Mouse (Mus musculus): ENCODE data around the gene Ppp1r12b.

GRCm38 (mm10) chr1:134872678-134873077 is 83.1 kb downstream of the Ppp1r12b start:
- TF ChIP-seq CHD2 (IDR thresholded peaks at IDR 0.05; ENCODE audit: low read depth, low read length) = no peak
- TF ChIP-seq HCFC1 (IDR thresholded peaks at IDR 0.05; ENCODE audit: borderline replicate concordance, insufficient read depth, low read length) = no peak
- no peak for TF ChIP-seq ZNF384 (IDR thresholded peaks at IDR 0.05; ENCODE audit: low read depth, low read length)
- no peak for TF ChIP-seq ZC3H11A (IDR thresholded peaks at IDR 0.05; ENCODE audit: borderline replicate concordance, low read depth, low read length)

Measured in ES-E14 (cell line).